Mouse (Mus musculus) spleen, adult 2 months (tissue): ENCODE results near the gene Dmtf1. TPM values are rescaled to one million over a fixed set of nuclear protein-coding genes. Genes with fewer than 3 reads are reported as not detected.
A peak's percentile ranks its signal among the peaks of the same experiment; 100 is the strongest.

ENCODE experiments used
- DNase-seq, 2 experiments: peaks; one replicate each; pipeline versions ENCODE4 v3.0.0 to v3.0.0-alpha.2; 2012 to 2021; ENCODE audit warnings: low spot score in 2 of 2, low read depth in 1 of 2
- H3K27ac ChIP-seq: fragments of 200-500 bp; 2 replicates; pipeline ENCODE4 v1.5.1; 2012; ENCODE audit warnings: low read length, inconsistent platforms; ENCODE audit not compliant: insufficient read depth
- H3K27me3 ChIP-seq: fragments of 200-500 bp; 2 replicates; pipeline ENCODE4 v1.6.1; 2012; ENCODE audit warnings: mild to moderate bottlenecking, moderate library complexity, low read length, inconsistent platforms; ENCODE audit not compliant: control insufficient read depth, insufficient read depth
- H3K36me3 ChIP-seq: fragments of 200-500 bp; 2 replicates; pipeline ENCODE4 v1.6.1; 2012; ENCODE audit warnings: mild to moderate bottlenecking, low read length, inconsistent platforms; ENCODE audit not compliant: control insufficient read depth, insufficient read depth
- H3K4me1 ChIP-seq: fragments of 200-500 bp; 2 replicates; pipeline ENCODE4 v1.6.1; 2011; ENCODE audit warnings: inconsistent platforms; ENCODE audit not compliant: control insufficient read depth, insufficient read depth, insufficient read length
- H3K4me3 ChIP-seq: fragments of 200-500 bp; 2 replicates; pipeline ENCODE4 v1.5.1; 2011; ENCODE audit warnings: mild to moderate bottlenecking, inconsistent platforms; ENCODE audit not compliant: insufficient read depth, insufficient read length; ENCODE audit errors: extremely low read depth
- CTCF ChIP-seq: fragments of 200-500 bp; IDR thresholded peaks from 2 replicates; pipeline ENCODE4 v1.5.1; 2011; ENCODE audit warnings: mild to moderate bottlenecking, inconsistent platforms; ENCODE audit not compliant: insufficient read depth, insufficient read length, insufficient replicate concordance; ENCODE audit errors: extremely low read depth
- POLR2A ChIP-seq: fragments of 200-500 bp; IDR thresholded peaks from 2 replicates; pipeline ENCODE4 v1.6.1; 2011; ENCODE audit warnings: low read depth, low read length, inconsistent platforms
- WGBS: fragments of 180-500 bp; shearing (Covaris S2); methylation state at CpG from one replicate; pipeline ENCODE4 v1.1.7; 2018; 5-methylcytosine and 5-hydroxymethylcytosine counted together
- polyA plus RNA-seq: library from polyadenylated mRNA; depleted of rRNA; stranded (reverse); fragments of >200 nt; gene quantifications from 2 replicates; pipeline ENCODE4 v1.2.3, GENCODE M21; 2012

Gene Dmtf1
- polyA plus RNA-seq, 1 experiment = 9.0 TPM

- no peak for TF ChIP-seq CTCF
- peak; percentile 65 for TF ChIP-seq POLR2A
- H3K27ac ChIP-seq = peak within 1 kb of the TSS; percentile 98
- peak in 1 of 2 experiments; percentile 90 for DNase-seq
- peak within 1 kb of the TSS; percentile 81 for H3K4me3 ChIP-seq
- H3K4me1 ChIP-seq = peaks cover 18% of the 10 kb centered on the region
- no peaks in the 10 kb centered on the region for H3K27me3 ChIP-seq
- WGBS = 2% methylated on average over 59 of the region's 59 CpGs
- peaks cover 4% of the 10 kb centered on the region; the same call in 1 of the 2 replicates for H3K36me3 ChIP-seq
Measured at GRCm38 (mm10) chr5:9100207-9100848, 61.2 kb downstream of the Dmtf1 start, which contains the start of gene Tmem243. Gene Tmem243 (plus strand): TSS chr5:9100668.

- H3K27me3 ChIP-seq = no peaks in the 10 kb centered on the region
- TF ChIP-seq CTCF (no peak), POLR2A (no peak)
- DNase-seq = no peak
- H3K36me3 ChIP-seq = no peaks in the 10 kb centered on the region
- WGBS = 25% methylated on average over 4 of the region's 4 CpGs
- H3K4me3 ChIP-seq = no peak overlapping the region
- H3K4me1 ChIP-seq = peaks cover 23% of the 10 kb centered on the region
- H3K27ac ChIP-seq = no peak overlapping the region
Measured at GRCm38 (mm10) chr5:9093490-9093889, 68.1 kb downstream of the Dmtf1 start.

- DNase-seq = no peak
- TF ChIP-seq POLR2A (no peak), CTCF (no peak)
- Histone ChIP-seq H3K36me3 (no peaks in the 10 kb centered on the region), H3K4me3 (no peak overlapping the region), H3K27ac (no peak overlapping the region), H3K4me1 (peaks cover 30% of the 10 kb centered on the region), H3K27me3 (no peaks in the 10 kb centered on the region)
- WGBS = 70% methylated on average over 1 of the region's 1 CpGs
Measured at GRCm38 (mm10) chr5:9092716-9093115, 68.9 kb downstream of the Dmtf1 start.

DNA sequence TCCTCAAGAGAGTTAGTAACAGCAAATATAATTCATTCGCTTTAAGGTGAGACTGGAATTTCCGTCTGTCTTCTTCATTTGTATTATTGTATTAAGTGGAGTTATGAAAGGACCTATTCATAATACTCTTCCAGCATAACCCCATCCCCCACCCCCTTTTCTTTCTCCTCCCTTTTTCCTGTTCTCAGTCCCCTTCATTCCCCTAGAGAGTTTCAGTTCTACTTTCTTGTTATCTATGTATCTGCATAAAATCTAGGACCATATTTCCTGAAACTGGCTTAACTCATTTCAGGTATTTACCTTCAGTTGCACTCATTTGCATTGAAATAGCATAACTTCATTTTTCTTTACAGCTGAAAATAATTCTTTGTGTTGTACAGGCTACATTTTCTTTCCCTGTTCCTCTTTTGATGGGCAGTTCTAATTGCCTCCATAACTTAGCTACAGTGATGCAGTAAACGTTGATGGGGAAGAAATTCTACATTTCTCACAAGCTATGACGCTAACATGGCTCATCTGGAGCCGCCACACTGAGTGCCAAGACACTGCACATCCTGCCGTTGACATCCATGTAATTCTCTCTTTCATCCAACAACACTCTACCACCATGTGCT lies 71.0 kb downstream of the Dmtf1 start:
- Histone ChIP-seq H3K27me3 (no peaks in the 10 kb centered on the region), H3K4me3 (no peak overlapping the region), H3K36me3 (no peaks in the 10 kb centered on the region), H3K4me1 (peaks cover 42% of the 10 kb centered on the region), H3K27ac (peak overlapping the region; percentile 74)
- TF ChIP-seq POLR2A = no peak
- TF ChIP-seq CTCF = no peak
- no peak for DNase-seq
- 62% methylated on average over 6 of the region's 6 CpGs for WGBS

DNA sequence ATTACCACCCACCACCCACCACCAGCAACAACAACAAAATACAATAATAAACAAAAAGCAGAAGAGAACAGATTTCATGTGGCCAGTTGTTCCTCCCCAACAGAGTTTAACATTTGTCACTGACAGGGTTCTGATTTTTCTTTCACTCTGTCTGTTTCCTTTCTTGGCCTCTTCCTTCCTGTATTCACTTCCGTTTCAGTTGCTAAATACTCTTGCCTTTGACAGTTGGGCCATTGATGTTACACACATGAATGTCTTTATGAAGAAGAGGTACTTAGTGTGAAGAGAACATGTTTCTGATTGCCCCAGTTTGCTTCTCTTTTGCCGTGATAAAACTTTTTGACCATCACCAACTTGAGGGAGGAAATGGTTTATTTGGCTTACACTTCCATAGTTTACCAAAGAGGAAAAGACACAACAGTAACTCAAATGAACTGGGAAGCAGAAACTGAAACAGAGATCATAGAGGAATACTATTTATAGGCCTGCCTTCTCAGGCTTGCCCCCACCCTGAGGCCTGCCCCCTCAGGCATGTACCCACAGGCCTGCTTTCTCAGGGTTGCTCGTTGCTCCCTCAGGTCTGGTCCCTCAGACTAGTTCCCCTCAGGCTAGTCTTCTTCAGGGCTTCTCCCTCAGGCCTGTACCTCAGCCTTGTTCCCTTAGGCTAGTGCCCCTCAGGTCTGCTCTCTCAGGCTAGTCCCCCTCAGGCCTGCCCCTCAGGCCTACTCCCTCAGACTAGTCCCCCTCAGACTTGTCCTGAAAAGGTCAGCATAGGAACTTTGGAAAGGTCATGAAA lies 74.5 kb downstream of the Dmtf1 start:
- Histone ChIP-seq H3K36me3 (no peaks in the 10 kb centered on the region), H3K27ac (peak overlapping the region; percentile 97), H3K4me1 (peaks cover 36% of the 10 kb centered on the region), H3K27me3 (no peaks in the 10 kb centered on the region), H3K4me3 (peak overlapping the region; percentile 12; the same call in 1 of the 2 replicates)
- TF ChIP-seq CTCF (no peak), POLR2A (no peak)
- DNase-seq = peak; percentile 69 to 71
- 4% methylated on average over 3 of the region's 3 CpGs for WGBS

- no peaks in the 10 kb centered on the region for H3K27me3 ChIP-seq
- no peak overlapping the region for H3K4me3 ChIP-seq
- no peak for TF ChIP-seq POLR2A
- no peak for TF ChIP-seq CTCF
- no peak for DNase-seq
- no peak overlapping the region for H3K27ac ChIP-seq
- no peaks in the 10 kb centered on the region for H3K36me3 ChIP-seq
- peaks cover 2% of the 10 kb centered on the region; the same call in 1 of the 2 replicates for H3K4me1 ChIP-seq
Measured at GRCm38 (mm10) chr5:9079773-9080501, 81.6 kb downstream of the Dmtf1 start.
